Mouse (Mus musculus): Measurements from ENCODE around the gene Catsperg1. TPM values are rescaled to one million over a fixed set of nuclear protein-coding genes. Genes with fewer than 3 reads are reported as not detected.
"Not testable (repeated sequence)": the region's sequence is repeated elsewhere in the genome, so short reads cannot be mapped to it uniquely, and the experiment has no call there.

Catsperg1 gene
- polyA plus RNA-seq, 2 experiments, result 0.84 to 3.1 TPM

GRCm38 (mm10) chr7:29202577-29202976 lies 11.3 kb downstream of the Catsperg1 start:
- H3K27ac ChIP-seq (replicated peaks; ENCODE audit: low read depth, low read length), result no peak overlapping the region
- DNase-seq (ENCODE audit: low spot score), result no peak
- no peak overlapping the region for H3K9ac ChIP-seq (ENCODE audit: low read depth, low read length, severe bottlenecking)
- H3K27me3 ChIP-seq (ENCODE audit: control insufficient read depth, insufficient read depth, low read length), result no peaks in the 10 kb centered on the region
- no peak overlapping the region for H3K4me2 ChIP-seq (replicated peaks; ENCODE audit: low read depth, low read length, severe bottlenecking)
- WGBS, result 86% methylated on average over 5 of the region's 6 CpGs
- H3K9me3 ChIP-seq (ENCODE audit: control insufficient read depth, low read length), result no peaks in the 10 kb centered on the region
- no peak overlapping the region for H3K4me3 ChIP-seq (replicated peaks; ENCODE audit: low read length)
- no peaks in the 10 kb centered on the region for H3K36me3 ChIP-seq (ENCODE audit: control insufficient read depth, insufficient read depth, low read length)
- ATAC-seq (ENCODE audit: low FRiP score, low read depth), result no peak
- H3K4me1 ChIP-seq (ENCODE audit: control insufficient read depth, insufficient read depth, low read length), result no peaks in the 10 kb centered on the region
- TF ChIP-seq POLR2A (IDR thresholded peaks at IDR 0.05; ENCODE audit: borderline replicate concordance, extremely low read depth, insufficient read depth, insufficient read length), result no peak

- H3K36me3 ChIP-seq (ENCODE audit: control insufficient read depth, insufficient read depth, low read length); H3K4me3 ChIP-seq (replicated peaks; ENCODE audit: low read length); H3K4me2 ChIP-seq (replicated peaks; ENCODE audit: low read depth, low read length, severe bottlenecking); H3K9ac ChIP-seq (ENCODE audit: low read depth, low read length, severe bottlenecking); DNase-seq (ENCODE audit: low spot score); H3K27me3 ChIP-seq (ENCODE audit: control insufficient read depth, insufficient read depth, low read length); H3K27ac ChIP-seq (replicated peaks; ENCODE audit: low read depth, low read length); H3K9me3 ChIP-seq (ENCODE audit: control insufficient read depth, low read length); ATAC-seq (ENCODE audit: low FRiP score, low read depth); H3K4me1 ChIP-seq (ENCODE audit: control insufficient read depth, insufficient read depth, low read length): not testable (repeated sequence)
- 92% methylated on average over 1 of the region's 1 CpGs for WGBS
These were observed 19.6 kb downstream of the Catsperg1 start for GRCm38 (mm10) chr7:29194230-29194629.

GRCm38 (mm10) chr7:29181323-29181722 lies 32.5 kb downstream of the Catsperg1 start:
- H3K4me2 ChIP-seq (replicated peaks; ENCODE audit: low read depth, low read length, severe bottlenecking); H3K27ac ChIP-seq (replicated peaks; ENCODE audit: low read depth, low read length); ATAC-seq (ENCODE audit: low FRiP score, low read depth); H3K9me3 ChIP-seq (ENCODE audit: control insufficient read depth, low read length); H3K36me3 ChIP-seq (ENCODE audit: control insufficient read depth, insufficient read depth, low read length); H3K9ac ChIP-seq (ENCODE audit: low read depth, low read length, severe bottlenecking); H3K27me3 ChIP-seq (ENCODE audit: control insufficient read depth, insufficient read depth, low read length); H3K4me3 ChIP-seq (replicated peaks; ENCODE audit: low read length); DNase-seq (ENCODE audit: low spot score): not testable (repeated sequence)
- 92% methylated on average over 4 of the region's 4 CpGs for WGBS
- peaks cover 14% of the 10 kb centered on the region for H3K4me1 ChIP-seq (ENCODE audit: control insufficient read depth, insufficient read depth, low read length)

GRCm38 (mm10) chr7:29180854-29181236 lies 33.0 kb downstream of the Catsperg1 start:
- no peaks in the 10 kb centered on the region for H3K9me3 ChIP-seq (ENCODE audit: control insufficient read depth, low read length)
- H3K36me3 ChIP-seq (ENCODE audit: control insufficient read depth, insufficient read depth, low read length), result peaks cover 13% of the 10 kb centered on the region
- ATAC-seq (ENCODE audit: low FRiP score, low read depth), result no peak
- no peaks in the 10 kb centered on the region for H3K27me3 ChIP-seq (ENCODE audit: control insufficient read depth, insufficient read depth, low read length)
- peaks cover 14% of the 10 kb centered on the region for H3K4me1 ChIP-seq (ENCODE audit: control insufficient read depth, insufficient read depth, low read length)
- peak overlapping the region; percentile 89 for H3K4me2 ChIP-seq (replicated peaks; ENCODE audit: low read depth, low read length, severe bottlenecking)
- DNase-seq (ENCODE audit: low spot score), result no peak
- TF ChIP-seq POLR2A (IDR thresholded peaks at IDR 0.05; ENCODE audit: borderline replicate concordance, extremely low read depth, insufficient read depth, insufficient read length), result no peak
- 39% methylated on average over 5 of the region's 5 CpGs for WGBS
- H3K27ac ChIP-seq (replicated peaks; ENCODE audit: low read depth, low read length), result 0 out of 2 replicates have a peak overlapping the region, but pooled peaks have one; percentile 33
- peak overlapping the region; percentile 90 for H3K4me3 ChIP-seq (replicated peaks; ENCODE audit: low read length)
- H3K9ac ChIP-seq (ENCODE audit: low read depth, low read length, severe bottlenecking), result peak overlapping the region; percentile 36; the same call in 1 of the 2 replicates

GRCm38 (mm10) chr7:29180077-29180853 lies 33.6 kb downstream of the Catsperg1 start, which contains the start of gene Psmd8:
Gene Psmd8 (minus strand): TSS chr7:29180701.
- peak; percentile 92; the same call in 1 of the 2 replicates for TF ChIP-seq POLR2A (IDR thresholded peaks at IDR 0.05; ENCODE audit: borderline replicate concordance, extremely low read depth, insufficient read depth, insufficient read length)
- ATAC-seq (ENCODE audit: low FRiP score, low read depth) (peak; percentile 97), DNase-seq (ENCODE audit: low spot score) (peak; percentile 97)
- Histone ChIP-seq H3K4me3 (replicated peaks; ENCODE audit: low read length) (peak within 1 kb of the TSS; percentile 90), H3K9me3 (ENCODE audit: control insufficient read depth, low read length) (no peaks in the 10 kb centered on the region), H3K9ac (ENCODE audit: low read depth, low read length, severe bottlenecking) (peak within 1 kb of the TSS; percentile 82), H3K4me1 (ENCODE audit: control insufficient read depth, insufficient read depth, low read length) (peaks cover 14% of the 10 kb centered on the region), H3K27ac (replicated peaks; ENCODE audit: low read depth, low read length) (peak within 1 kb of the TSS; percentile 55; the same call in 1 of the 2 replicates), H3K36me3 (ENCODE audit: control insufficient read depth, insufficient read depth, low read length) (peaks cover 19% of the 10 kb centered on the region), H3K4me2 (replicated peaks; ENCODE audit: low read depth, low read length, severe bottlenecking) (peak within 1 kb of the TSS; percentile 89), H3K27me3 (ENCODE audit: control insufficient read depth, insufficient read depth, low read length) (no peaks in the 10 kb centered on the region)
- under 1% methylated on average over 56 of the region's 62 CpGs for WGBS
